Mouse (Mus musculus): ENCODE results near the gene Arl10.

DNA sequence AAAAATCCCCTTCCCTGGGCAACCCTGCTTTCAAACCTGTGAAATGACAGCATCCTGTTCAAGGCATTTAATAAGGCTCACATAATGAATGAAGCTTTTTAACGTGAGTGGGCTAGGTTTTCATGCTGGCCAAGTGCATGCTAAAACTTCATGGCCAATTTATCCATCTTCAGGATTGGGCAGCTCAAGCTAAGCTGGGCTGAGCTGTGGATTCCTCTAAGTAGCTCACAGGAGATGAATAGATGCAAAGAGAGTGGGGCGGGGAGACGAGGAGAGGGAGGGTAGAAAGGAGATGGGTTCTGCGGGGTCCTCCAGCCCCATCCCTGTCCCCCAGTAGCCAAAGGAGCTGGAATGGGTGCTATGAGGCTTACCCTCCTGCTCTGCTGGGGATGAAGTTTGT lies 29.4 kb downstream of the Arl10 start:
- no peak for TF ChIP-seq POLR2A (IDR thresholded peaks at IDR 0.05; ENCODE audit: control insufficient read depth, extremely low read depth, insufficient read depth, low read length, poor library complexity)
- TF ChIP-seq CTCF (IDR thresholded peaks at IDR 0.05; ENCODE audit: borderline replicate concordance, control insufficient read depth, extremely low read depth, insufficient read depth, low read length, poor library complexity), result no peak

All from thymus, adult 2 months (tissue).